Mouse (Mus musculus) urinary bladder, adult 2 months (tissue): ENCODE measurements at regions not wholly inside any gene's neighbourhood (a gene's known extent, or its start where the extent isn't known, plus 50 kb on each side); places are given as distances from the start of the nearest gene placed in this dataset.

ENCODE experiments used
- DNase-seq: peaks from one replicate; pipeline ENCODE4 v3.0.0; 2022; ENCODE audit warnings: low spot score

DNA sequence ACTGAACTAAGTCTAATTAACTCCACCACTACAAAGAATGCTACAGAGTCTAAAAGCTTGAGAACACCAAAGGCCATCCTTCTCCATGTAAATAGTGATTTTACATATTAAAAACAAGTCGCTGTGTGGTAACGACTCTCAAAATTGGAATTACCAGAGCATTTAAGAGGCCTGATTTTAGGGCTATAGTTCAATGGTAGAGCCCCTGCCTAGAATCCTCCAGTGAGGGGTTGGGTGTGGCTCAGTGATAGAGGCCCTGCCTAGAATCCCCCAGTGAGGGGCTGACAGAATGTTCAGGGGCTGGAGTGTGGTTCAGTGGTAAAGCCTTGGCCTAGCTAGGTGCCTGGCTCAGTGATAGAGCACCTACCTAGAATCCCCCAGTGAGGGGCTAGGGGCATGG, 413.3 kb upstream of the Castor2 start:
- DNase-seq: no peak

- no peak for DNase-seq
These were observed 416.5 kb upstream of the Castor2 start for GRCm38 (mm10) chr5:133683021-133683420.

DNA sequence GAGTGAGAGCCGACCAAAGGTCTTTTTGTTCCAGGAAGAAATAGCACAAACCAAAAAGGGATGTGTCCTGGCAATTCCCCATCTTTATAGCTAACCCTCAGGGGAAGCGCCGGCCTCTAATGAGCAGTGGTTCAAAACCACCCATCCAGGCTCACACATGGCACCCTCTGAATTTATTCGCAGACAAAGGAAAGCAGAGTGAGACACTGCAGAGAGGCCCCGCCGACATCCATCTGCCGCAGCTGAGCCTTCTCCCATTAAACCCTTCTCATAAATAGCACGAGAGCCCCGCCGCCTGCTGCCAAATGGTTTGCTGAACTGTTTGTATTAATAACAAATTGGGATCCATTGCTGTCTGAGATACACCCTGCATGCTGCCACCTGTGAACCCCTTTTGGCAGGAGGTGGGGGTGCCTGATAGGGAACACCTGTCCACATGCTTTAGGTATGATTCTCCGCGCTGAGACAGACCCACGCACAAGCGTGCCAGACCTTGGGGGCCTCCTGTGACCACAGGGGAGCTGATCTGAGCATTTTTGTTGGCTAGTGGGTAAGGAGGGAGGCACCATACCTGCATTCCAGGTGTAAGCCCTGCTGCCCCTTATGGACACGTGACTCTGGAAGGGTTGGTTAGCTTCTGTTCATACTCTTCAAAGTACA, 422.6 kb upstream of the Castor2 start:
- DNase-seq: no peak

DNA sequence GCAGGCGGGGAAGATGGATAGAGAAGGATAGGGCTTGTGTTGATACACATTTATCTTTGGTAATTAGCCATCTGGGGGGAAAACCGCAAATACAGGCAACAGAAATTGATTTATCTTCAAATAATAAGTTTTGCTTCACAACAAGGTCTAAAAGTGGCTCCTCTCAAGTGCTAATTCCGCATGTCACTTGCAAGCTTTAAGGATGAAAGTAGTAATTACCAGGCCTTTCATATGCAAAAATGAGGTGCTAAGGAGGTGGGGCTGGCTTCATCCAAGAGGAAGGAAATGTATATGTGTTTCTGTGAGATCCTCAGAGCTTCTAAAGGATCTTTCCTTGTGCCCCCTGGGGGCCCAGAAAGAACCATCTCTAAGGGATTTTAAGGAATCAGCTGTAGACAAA, 423.9 kb upstream of the Castor2 start:
- DNase-seq: no peak

- DNase-seq: no peak
These were observed 433.0 kb upstream of the Castor2 start for GRCm38 (mm10) chr5:133666473-133666872.

DNA sequence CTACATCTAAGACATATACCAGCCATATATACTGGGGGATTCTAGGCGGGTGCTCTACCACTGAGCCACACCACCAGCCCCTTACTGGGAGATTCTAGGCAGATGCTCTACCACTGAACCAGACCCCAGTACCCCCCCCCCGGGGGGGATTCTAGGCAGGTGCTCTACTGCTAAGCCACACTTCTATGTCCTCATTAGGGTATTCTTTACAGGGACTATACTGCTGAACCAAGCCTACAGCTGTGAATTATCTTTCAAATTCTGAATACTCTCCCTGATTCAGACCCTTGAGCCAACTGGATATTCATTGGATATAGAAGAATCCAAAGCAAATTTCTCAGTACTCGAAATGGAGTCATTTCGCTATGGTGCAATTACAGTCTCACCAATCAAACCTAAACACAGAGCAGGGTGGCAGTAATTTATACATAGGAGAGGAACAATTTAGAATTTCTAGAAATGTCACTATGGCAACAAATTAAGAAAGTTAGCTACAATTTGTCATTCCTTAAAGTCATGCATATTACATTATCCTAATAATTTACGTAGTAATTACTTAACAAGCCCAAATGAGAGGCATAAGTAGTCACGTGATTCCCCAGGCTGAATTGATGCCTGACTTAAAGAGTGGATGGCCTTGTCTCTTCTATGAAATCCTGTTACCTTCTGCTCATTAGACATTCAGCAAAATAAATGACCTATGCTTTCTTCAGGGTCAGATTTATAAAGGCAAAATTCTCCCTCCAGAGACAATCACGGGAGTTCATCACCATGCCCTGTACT, 436.8 kb upstream of the Castor2 start:
- DNase-seq: no peak

DNA sequence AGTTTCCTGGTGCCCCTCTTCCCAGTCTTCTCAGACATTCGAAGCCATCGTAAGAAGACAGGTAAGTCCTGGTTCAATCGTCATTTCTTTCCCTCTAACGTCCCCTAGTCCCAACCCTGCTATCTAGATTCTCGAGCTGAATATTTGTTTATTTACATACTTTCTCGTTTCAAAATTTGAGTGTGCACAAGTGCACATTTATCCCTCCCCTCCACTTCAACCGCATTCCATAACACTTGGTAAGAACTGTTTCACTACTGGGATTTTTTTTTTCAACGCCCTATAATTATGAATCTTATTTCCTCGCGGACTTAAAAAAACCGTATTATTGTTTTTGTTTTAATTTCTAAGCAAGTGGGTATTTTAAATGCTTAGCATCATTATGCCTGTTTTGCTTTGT, 439.2 kb upstream of the Castor2 start:
- DNase-seq: no peak

DNA sequence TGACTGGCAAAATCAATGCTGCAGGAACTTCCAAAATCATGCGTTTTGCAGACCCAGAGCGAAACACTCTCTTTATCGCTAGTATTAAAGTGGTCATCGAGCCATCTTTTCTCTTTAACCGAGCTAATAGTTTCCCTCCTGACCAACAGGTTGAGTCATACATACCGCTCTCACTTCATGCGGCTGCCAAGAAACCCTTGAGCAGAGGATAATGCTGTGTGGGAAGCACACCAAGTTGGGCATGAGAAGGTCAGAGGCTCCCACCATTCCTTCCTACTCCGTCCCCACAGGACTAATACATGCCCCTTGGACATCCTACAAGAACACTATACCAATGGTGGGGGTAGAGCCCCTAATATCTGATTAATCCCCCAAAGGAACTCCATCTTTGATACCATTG, 442.7 kb upstream of the Castor2 start:
- no peak for DNase-seq

DNA sequence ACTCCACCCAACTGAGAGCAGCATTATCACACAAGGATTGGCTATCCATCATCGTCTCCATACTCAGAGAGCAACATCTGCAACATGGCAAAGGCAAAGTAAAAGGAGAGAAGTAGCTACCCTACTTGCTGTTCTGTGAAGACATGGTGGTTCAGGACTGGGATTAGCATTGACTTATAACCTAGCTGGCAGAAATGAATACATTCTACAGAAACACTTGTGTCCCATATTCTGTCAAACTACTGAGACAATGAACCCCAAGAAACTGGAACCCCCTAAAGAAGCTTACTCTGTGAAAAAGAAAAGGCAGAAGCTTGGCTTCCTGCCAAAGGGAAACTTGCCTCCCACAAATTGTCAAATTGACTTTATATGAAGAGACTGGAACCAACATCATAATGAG, 446.1 kb upstream of the Castor2 start:
- DNase-seq: no peak

GRCm38 (mm10) chr5:133650246-133650645, 449.3 kb upstream of the Castor2 start:
- DNase-seq: no peak

GRCm38 (mm10) chr5:133645696-133646195, 453.8 kb upstream of the Castor2 start:
- no peak for DNase-seq

DNA sequence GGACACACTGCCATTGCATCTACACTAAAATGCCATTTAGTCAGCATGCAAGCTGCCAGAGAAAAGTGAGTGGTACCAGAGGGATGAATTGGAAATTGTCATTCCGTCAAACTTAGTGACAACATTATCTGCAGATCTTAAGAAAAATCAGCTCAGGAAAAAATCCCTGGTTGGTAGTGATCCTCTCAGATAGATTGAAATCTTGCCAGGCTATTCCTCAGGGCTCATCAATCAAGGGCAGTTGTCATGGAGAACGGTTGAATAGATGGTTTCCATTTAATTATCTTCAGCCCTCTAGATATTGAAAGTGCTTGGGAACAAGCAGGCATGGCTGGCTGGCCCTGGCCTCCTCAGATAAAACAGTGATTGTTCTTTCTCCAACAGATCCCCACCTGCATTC, 456.2 kb upstream of the Castor2 start:
- no peak for DNase-seq

GRCm38 (mm10) chr5:133634481-133634880, 465.0 kb upstream of the Castor2 start:
- DNase-seq: no peak

DNA sequence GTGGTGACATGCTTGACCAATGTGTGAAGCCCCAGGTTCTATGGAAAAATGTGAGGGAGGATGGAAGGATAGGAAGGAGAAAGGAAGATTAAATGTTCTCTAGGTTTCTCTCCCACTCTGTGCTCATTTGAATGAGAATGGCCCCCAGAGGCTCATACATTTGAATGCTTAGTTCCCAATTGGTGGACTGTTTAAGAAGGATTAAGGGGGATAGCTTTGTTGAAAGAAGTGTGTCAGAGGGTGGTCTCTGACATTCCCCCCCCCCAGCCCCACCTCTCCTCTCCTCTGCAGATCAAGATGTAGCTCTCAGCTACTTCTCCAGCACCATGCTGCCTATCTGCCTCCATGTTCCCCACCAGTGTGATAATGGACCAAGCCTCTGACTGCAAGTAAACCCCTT, 467.7 kb upstream of the Castor2 start:
- no peak for DNase-seq

DNA sequence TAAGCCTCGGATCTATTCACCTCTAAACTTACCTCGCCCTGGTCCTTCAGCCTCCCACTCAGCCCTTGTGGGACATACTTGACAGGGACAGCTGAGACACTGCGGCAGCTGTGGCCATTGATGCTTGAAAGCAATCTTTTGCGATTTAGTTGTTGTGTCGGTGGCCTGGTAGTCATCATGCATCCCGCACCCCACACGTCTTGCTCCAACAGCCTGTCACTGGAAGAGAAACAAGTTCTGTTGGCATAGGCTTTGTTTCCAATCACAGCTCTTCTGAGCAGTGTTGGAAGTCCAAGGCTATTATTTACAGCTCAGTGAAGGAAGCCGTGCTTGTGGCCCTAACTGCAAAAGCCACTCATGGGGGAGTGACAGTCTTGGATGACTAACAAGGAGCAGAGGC, 480.2 kb upstream of the Castor2 start:
- no peak for DNase-seq

- no peak for DNase-seq
These were observed 498.2 kb upstream of the Castor2 start for GRCm38 (mm10) chr5:133601241-133601739.

GRCm38 (mm10) chr5:133600630-133601029, 498.9 kb upstream of the Castor2 start:
- no peak for DNase-seq

- DNase-seq: no peak
These were observed 501.4 kb upstream of the Castor2 start for GRCm38 (mm10) chr5:133598105-133598504.

DNA sequence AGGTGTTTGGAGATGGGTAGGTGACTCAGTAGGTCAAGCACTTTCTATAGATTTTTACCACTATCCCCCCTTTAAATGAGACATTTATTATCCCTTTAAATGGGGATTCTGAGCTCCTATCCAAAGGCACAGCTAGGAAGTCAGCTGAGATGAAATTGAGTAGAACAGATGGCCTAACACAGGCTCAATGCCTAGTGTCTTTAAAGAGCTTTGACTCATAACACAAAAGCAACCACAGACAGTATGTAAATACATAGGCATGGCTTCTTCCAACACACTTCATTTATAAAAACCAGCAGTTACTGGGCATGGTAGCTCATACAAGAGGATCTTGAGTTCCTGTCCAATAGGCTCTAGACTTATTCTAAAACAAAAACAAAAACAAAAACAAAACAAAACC, 513.0 kb upstream of the Castor2 start:
- no peak for DNase-seq

- no peak for DNase-seq
These were observed 514.3 kb upstream of the Castor2 start for GRCm38 (mm10) chr5:133585181-133585580.

GRCm38 (mm10) chr5:133576595-133576994, 522.9 kb upstream of the Castor2 start:
- no peak for DNase-seq

DNA sequence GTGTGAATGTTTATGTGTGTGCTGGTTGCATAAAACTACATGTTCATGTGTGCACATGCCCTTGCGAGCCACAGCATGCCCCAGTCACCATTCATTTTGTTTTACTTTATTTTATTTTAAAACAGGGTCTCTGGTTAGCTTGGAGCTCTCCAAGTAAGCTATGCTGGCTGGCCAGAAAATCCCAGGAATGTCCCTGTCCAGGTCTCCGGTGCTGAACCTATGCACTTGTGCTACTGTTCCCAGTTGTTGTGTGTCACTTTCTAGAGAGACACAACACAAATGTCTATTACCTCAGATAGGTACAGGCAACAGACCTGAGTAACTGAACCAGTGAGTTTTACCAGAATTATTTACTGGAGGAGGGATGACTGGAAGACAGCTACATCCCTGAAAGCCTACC, 530.4 kb upstream of the Castor2 start:
- no peak for DNase-seq

GRCm38 (mm10) chr5:133566506-133566905, 533.0 kb upstream of the Castor2 start:
- no peak for DNase-seq
